Mouse (Mus musculus): ENCODE results near the gene Usp40. TPM values are rescaled to one million over a fixed set of nuclear protein-coding genes. Genes with fewer than 3 reads are reported as not detected.

Gene Usp40
- polyA plus RNA-seq, 1 experiment from 2014 or later: 31.2 TPM

GRCm38 (mm10) chr1:87896921-87897320, 111.4 kb downstream of the Usp40 start:
- ATAC-seq (ENCODE audit: insufficient read depth, low FRiP score, low TSS enrichment): no peak
- no peaks in the 10 kb centered on the region for H3K27me3 ChIP-seq (ENCODE audit: control insufficient read depth, insufficient read depth, low read length)
- no peaks in the 10 kb centered on the region for H3K9me3 ChIP-seq (ENCODE audit: control insufficient read depth, low read length)
- DNase-seq (ENCODE audit: low spot score): no peak
- no peak overlapping the region for H3K9ac ChIP-seq (ENCODE audit: low read length)
- no peak overlapping the region for H3K4me2 ChIP-seq (ENCODE audit: low read depth)
- H3K27ac ChIP-seq (ENCODE audit: low read depth, low read length): no peak overlapping the region
- H3K36me3 ChIP-seq (ENCODE audit: control insufficient read depth, insufficient read depth, low read length): no peaks in the 10 kb centered on the region
- 84% methylated on average over 2 of the region's 2 CpGs for WGBS
- no peak overlapping the region for H3K4me3 ChIP-seq (ENCODE audit: low read depth, low read length)
- no peaks in the 10 kb centered on the region for H3K4me1 ChIP-seq (ENCODE audit: control insufficient read depth, insufficient read depth, low read length)

Small RNAs within 50 kb of the gene (microRNA-seq; reads per million reads assigned to microRNA genes)
- not detected for gene Gm25198

Other genes starting within 250 kb of the Usp40 start
- gene Sag, start 204.9 kb downstream of the Usp40 start, polyA plus RNA-seq (2014; fragmentation: Nextera tagmentation; extraction: Ambion mirVana): 1.8 and 2.2 TPM in 2 replicates
- gene Dgkd, start 155.3 kb downstream of the Usp40 start, polyA plus RNA-seq (2014; fragmentation: Nextera tagmentation; extraction: Ambion mirVana): 39.7 and 40.1 TPM in 2 replicates
- not detected in 2 replicates for gene Ugt1a10, start 46.8 kb upstream of the Usp40 start, polyA plus RNA-seq (2014; fragmentation: Nextera tagmentation; extraction: Ambion mirVana)
- not detected in 2 replicates for gene Ugt1a9, start 62.2 kb upstream of the Usp40 start, polyA plus RNA-seq (2014; fragmentation: Nextera tagmentation; extraction: Ambion mirVana)
- not detected in 2 replicates for gene Ugt1a8, start 79.3 kb upstream of the Usp40 start, polyA plus RNA-seq (2014; fragmentation: Nextera tagmentation; extraction: Ambion mirVana)
- 0.54 and 0.65 TPM in 2 replicates for gene Ugt1a7c, start 86.5 kb upstream of the Usp40 start, polyA plus RNA-seq (2014; fragmentation: Nextera tagmentation; extraction: Ambion mirVana)
- gene Ugt1a6b, start 94.7 kb upstream of the Usp40 start, polyA plus RNA-seq (2014; fragmentation: Nextera tagmentation; extraction: Ambion mirVana): not detected in 2 replicates
- gene Ugt1a6a, start 126.3 kb upstream of the Usp40 start, polyA plus RNA-seq (2014; fragmentation: Nextera tagmentation; extraction: Ambion mirVana): 0.18 TPM in 1 of 2 replicates, not detected in the other
- not detected in 2 replicates for gene Ugt1a5, start 157.5 kb upstream of the Usp40 start, polyA plus RNA-seq (2014; fragmentation: Nextera tagmentation; extraction: Ambion mirVana)
- gene Ugt1a2, start 192.1 kb upstream of the Usp40 start, polyA plus RNA-seq (2014; fragmentation: Nextera tagmentation; extraction: Ambion mirVana): not detected in 2 replicates
- gene Dnajb3, start 197.2 kb upstream of the Usp40 start, polyA plus RNA-seq (2014; fragmentation: Nextera tagmentation; extraction: Ambion mirVana): 13.6 and 14.8 TPM in 2 replicates
- not detected in 2 replicates for gene Ugt1a1, start 203.4 kb upstream of the Usp40 start, polyA plus RNA-seq (2014; fragmentation: Nextera tagmentation; extraction: Ambion mirVana)
- gene Mroh2a, start 218.4 kb upstream of the Usp40 start, polyA plus RNA-seq (2014; fragmentation: Nextera tagmentation; extraction: Ambion mirVana): 1.3 and 1.4 TPM in 2 replicates